Mouse (Mus musculus) G1E (cell line): ENCODE measurements around the gene Gjd3.

Source experiments
- CTCF ChIP-seq: IDR thresholded peaks from 2 replicates; pipeline ENCODE4 v1.5.1; 2012; ENCODE audit warnings: low read depth, low read length, inconsistent platforms, mixed read lengths
- GATA1 ChIP-seq: IDR thresholded peaks from 2 replicates; pipeline ENCODE4 v1.6.1; 2012; ENCODE audit warnings: borderline replicate concordance, low read length, inconsistent platforms, mixed read lengths
- GATA2 ChIP-seq: IDR thresholded peaks from 2 replicates; pipeline ENCODE4 v1.6.1; 2012; ENCODE audit warnings: low read depth, low read length, inconsistent platforms, borderline replicate concordance
- POLR2AphosphoS5 ChIP-seq: IDR thresholded peaks from 2 replicates; pipeline ENCODE4 v1.6.1; 2012; ENCODE audit warnings: low read depth, low read length, inconsistent platforms; ENCODE audit not compliant: insufficient replicate concordance
- TAL1 ChIP-seq: conservative IDR thresholded peaks from 2 replicates; pipeline ENCODE4 v1.6.1; 2012; ENCODE audit warnings: low read depth, low read length, inconsistent platforms, mixed read lengths

DNA sequence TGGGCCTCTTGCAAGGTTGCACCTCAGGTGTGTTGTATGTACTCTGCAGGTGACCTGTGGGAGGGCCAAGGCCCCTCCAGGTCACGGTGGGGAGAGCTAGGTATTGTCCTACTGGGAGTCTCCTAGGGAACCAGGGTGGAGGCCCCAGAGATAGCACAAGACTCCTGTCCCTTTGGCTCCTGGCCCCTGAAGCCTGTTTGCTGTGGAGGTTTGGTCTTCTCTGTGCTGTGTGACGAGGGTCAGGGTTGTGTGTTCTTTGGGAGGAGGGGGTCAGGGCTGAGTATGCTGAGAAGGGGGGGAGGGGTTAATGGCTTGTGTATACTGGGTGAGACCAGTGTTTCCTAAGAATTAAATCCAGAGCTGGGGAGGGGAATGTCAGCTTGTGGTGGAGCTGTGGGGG, 29.5 kb downstream of the Gjd3 start:
- TF ChIP-seq CTCF (no peak), TAL1 (no peak), POLR2AphosphoS5 (no peak), GATA1 (no peak), GATA2 (no peak)
